ENCODE assay signal across 24 mouse cellular contexts in the genomic region with DNA sequence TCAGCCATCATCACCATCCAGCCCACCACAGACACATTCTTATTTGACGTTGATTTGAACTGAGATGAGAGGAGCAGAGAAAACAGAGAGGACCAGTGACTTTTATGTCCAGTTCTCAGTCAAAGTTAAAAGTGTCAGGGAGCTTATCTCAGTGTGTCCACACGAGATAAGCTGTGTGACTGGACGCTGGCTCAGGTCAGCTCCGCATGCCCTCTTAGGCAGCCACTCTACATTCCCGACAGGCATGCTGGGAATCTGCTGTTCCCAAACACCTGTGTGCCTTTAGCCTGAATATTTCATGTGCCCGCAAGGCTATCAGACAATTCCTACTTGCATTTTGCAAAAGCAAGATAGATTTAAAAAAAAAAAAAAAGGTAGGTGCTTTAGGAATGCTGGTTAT. TPM values are rescaled to one million over a fixed set of nuclear protein-coding genes. Genes with fewer than 3 reads are reported as not detected.
DNase-seq lines count a peak whose midpoint lies in the region; ATAC-seq and TF ChIP-seq lines count a peak whose summit lies in the region.
"Had no signal": no experiment of that assay in that cellular context is flagged by ENCODE, and none has a peak within 500 bp of the region (broad histone marks: within the 10 kb centered on the region; RNA-seq: fewer than 3 reads in every experiment).

No protein-coding gene starts in this region.

- no peak overlapping the region for H3K27ac ChIP-seq in heart, embryonic 11.5 days (ENCODE audit: low read depth, low read length)
- no peak overlapping the region for H3K27ac ChIP-seq in liver, adult 2 months (replicated peaks; ENCODE audit: insufficient read depth, low read depth, low read length)
- 0 out of 2 replicates have a peak overlapping the region, but pooled peaks have one; percentile 33 for H3K27ac ChIP-seq in liver, embryonic 16.5 days (ENCODE audit: low read length)
- H3K27ac ChIP-seq: embryonic facial prominence, embryonic 12.5 days; heart, embryonic 10.5 days; limb, embryonic 13.5 days; midbrain, embryonic 12.5 days; neural tube, embryonic 12.5 days had no signal

- no peaks in the 10 kb centered on the region for H3K9me3 ChIP-seq in heart, embryonic 11.5 days (replicated peaks; ENCODE audit: control insufficient read depth, low read length)
- no peaks in the 10 kb centered on the region for H3K9me3 ChIP-seq in liver, embryonic 16.5 days (replicated peaks; ENCODE audit: control insufficient read depth, low read length)
- H3K9me3 ChIP-seq: embryonic facial prominence, embryonic 12.5 days; heart, embryonic 10.5 days; limb, embryonic 13.5 days; midbrain, embryonic 12.5 days; neural tube, embryonic 12.5 days had no signal

- no peaks in the 10 kb centered on the region for H3K79me2 ChIP-seq in liver, adult 2 months (ENCODE audit: control insufficient read depth, insufficient read depth, low read length)

- H3K27me3 ChIP-seq in heart, embryonic 11.5 days (ENCODE audit: control insufficient read depth, insufficient read depth, low read length): no peaks in the 10 kb centered on the region
- H3K27me3 ChIP-seq in liver, adult 2 months (ENCODE audit: control insufficient read depth, insufficient read depth, low read length): no peaks in the 10 kb centered on the region
- H3K27me3 ChIP-seq in liver, embryonic 16.5 days (ENCODE audit: control insufficient read depth, insufficient read depth, low read depth, low read length): no peaks in the 10 kb centered on the region
- H3K27me3 ChIP-seq: embryonic facial prominence, embryonic 12.5 days; limb, embryonic 13.5 days; midbrain, embryonic 12.5 days; neural tube, embryonic 12.5 days; Patski had no signal

- H3K9ac ChIP-seq in heart, embryonic 11.5 days (ENCODE audit: low read depth, low read length): 0 out of 2 replicates have a peak overlapping the region, but pooled peaks have one; percentile 3
- no peak overlapping the region for H3K9ac ChIP-seq in liver, adult 2 months (ENCODE audit: low read depth, low read length)
- no peak overlapping the region for H3K9ac ChIP-seq in liver, embryonic 16.5 days (ENCODE audit: low read depth, low read length)
- H3K9ac ChIP-seq: embryonic facial prominence, embryonic 12.5 days; limb, embryonic 13.5 days; midbrain, embryonic 12.5 days; neural tube, embryonic 12.5 days had no signal

- H3K36me3 ChIP-seq in heart, embryonic 11.5 days (ENCODE audit: control insufficient read depth, insufficient read depth, low read length): peaks cover 8% of the 10 kb centered on the region
- H3K36me3 ChIP-seq in liver, adult 2 months (ENCODE audit: control insufficient read depth, insufficient read depth, low read length): peaks cover 5% of the 10 kb centered on the region; the same call in 1 of the 2 replicates
- H3K36me3 ChIP-seq in liver, embryonic 16.5 days (ENCODE audit: control insufficient read depth, insufficient read depth): peaks cover 7% of the 10 kb centered on the region; the same call in 1 of the 2 replicates

- WGBS in heart, embryonic 11.5 days (ENCODE audit: insufficient replicate concordance): 13% methylated on average over 6 of the region's 6 CpGs
- 28% methylated on average over 6 of the region's 6 CpGs for WGBS in liver, adult 2 months
- 52% methylated on average over 6 of the region's 6 CpGs for WGBS in liver, embryonic 16.5 days (ENCODE audit: insufficient replicate concordance)

- no peak for DNase-seq in heart, adult 8-10 months (ENCODE audit: low spot score)
- peak; percentile 45 for DNase-seq in liver, adult 2 months (ENCODE audit: extremely low read depth, low read depth, low spot score)
- DNase-seq in lung, postnatal 25 days (ENCODE audit: low spot score): peak; percentile 57
- DNase-seq in left cerebral cortex, postnatal 25 days (ENCODE audit: low spot score in 2 of 2): no peak
- DNase-seq in embryo, embryonic 10 days (ENCODE audit: low spot score): no peak
- DNase-seq: adrenal gland, adult 8-10 months; cerebellum, adult 9-10 months; gastrocnemius, postnatal 14 days; kidney, postnatal 4 days; thymus, postnatal 14 days had no signal

- H3K4me2 ChIP-seq in heart, embryonic 11.5 days: peak overlapping the region; percentile 41; the same call in 1 of the 2 replicates
- H3K4me2 ChIP-seq in liver, embryonic 16.5 days (ENCODE audit: low read depth, low read length): no peak overlapping the region
- H3K4me2 ChIP-seq: embryonic facial prominence, embryonic 12.5 days; limb, embryonic 13.5 days; midbrain, embryonic 12.5 days; neural tube, embryonic 12.5 days had no signal

- intact Hi-C loops in left cerebral cortex, postnatal 25 days (cut with DNase I): no loop called here

- no peak for ATAC-seq in heart, embryonic 11.5 days (replicated peaks; ENCODE audit: insufficient number of reproducible peaks, low FRiP score, low TSS enrichment)
- peak; percentile 72 for ATAC-seq in liver, embryonic 16.5 days (ENCODE audit: low read depth)
- ATAC-seq: CD4-positive, CD25-positive, alpha-beta regulatory T cell, adult 4 months; forebrain, embryonic 14.5 days; Patski had no signal

- H3K4me3 ChIP-seq in heart, embryonic 11.5 days (ENCODE audit: low read depth, low read length): no peak overlapping the region
- no peak overlapping the region for H3K4me3 ChIP-seq in liver, adult 2 months (ENCODE audit: insufficient read depth, low read depth, low read length)
- H3K4me3 ChIP-seq in liver, embryonic 16.5 days (ENCODE audit: low read depth, low read length): no peak overlapping the region
- H3K4me3 ChIP-seq: embryonic facial prominence, embryonic 12.5 days; heart, embryonic 10.5 days; limb, embryonic 13.5 days; midbrain, embryonic 12.5 days; neural tube, embryonic 12.5 days had no signal

- H3K4me1 ChIP-seq in heart, embryonic 11.5 days (ENCODE audit: control insufficient read depth, insufficient read depth, low read length): peaks cover 9% of the 10 kb centered on the region
- peaks cover under 1% of the 10 kb centered on the region for H3K4me1 ChIP-seq in liver, adult 2 months (ENCODE audit: control insufficient read depth, insufficient read depth, low read length)
- no peaks in the 10 kb centered on the region; the same call in 1 of the 2 replicates for H3K4me1 ChIP-seq in liver, embryonic 16.5 days (ENCODE audit: control insufficient read depth, low read depth, low read length)
- H3K4me1 ChIP-seq: midbrain, embryonic 12.5 days had no signal

- no peak for TF ChIP-seq CTCF in liver, adult 2 months (IDR thresholded peaks at IDR 0.05; ENCODE audit: low read depth, low read length)

- TF ChIP-seq POLR2A in liver, adult 2 months (IDR thresholded peaks at IDR 0.05; ENCODE audit: extremely low read depth, insufficient read depth, low read length): no peak

RNA-seq across cellular contexts. Expression of gene Angptl1, which starts 24.9 kb away (rescaled TPM):
- polyA plus RNA-seq in heart, embryonic 11.5 days (2014; fragmentation: Nextera tagmentation; extraction: Ambion mirVana): 2.6 and 3.0 TPM in 2 replicates
- total RNA-seq in heart, adult 8-10 months (2022): 1 to 10 TPM; 2.7 to 4.6 (median 3.0) TPM
- total RNA-seq in liver, adult 2 months (2014; rRNA removed): 0.13 and 0.37 TPM in 2 replicates
- 0.16 and 0.21 TPM in 2 replicates for polyA plus RNA-seq in liver, adult 2 months (2012; rRNA removed)
- 0.32 and 0.41 TPM in 2 replicates for polyA plus RNA-seq in liver, embryonic 16.5 days (2015; fragmentation: Nextera tagmentation; extraction: Ambion mirVana)
- total RNA-seq in left cerebral cortex, postnatal 25 days (2021): under 1 TPM; 0.53 to 0.78 TPM
- total RNA-seq: common myeloid progenitor, adult 5-6 weeks; hematopoietic stem cell, adult 5-6 weeks; megakaryocyte progenitor cell, adult 5-6 weeks; monocyte, adult 5-6 weeks had no signal

Comparison
In these comparisons a context has a peak if more than half of its experiments do, and no peak if none do; other contexts are left out.
1. DNase-seq: peak in liver, adult 2 months (single experiment) and lung, postnatal 25 days (single experiment); none in heart, adult 8-10 months (single experiment), left cerebral cortex, postnatal 25 days (0 of 2) and embryo, embryonic 10 days (single experiment).